13 mouse cellular contexts compared by ENCODE assay signal in genomic region chr10:44997906-44998289, GRCm38 (mm10).
DNase-seq lines count a peak whose midpoint lies in the region; ATAC-seq and TF ChIP-seq lines count a peak whose summit lies in the region.
"Had no signal": no experiment of that assay in that cellular context is flagged by ENCODE, and none has a peak within 500 bp of the region (broad histone marks: within the 10 kb centered on the region; RNA-seq: fewer than 3 reads in every experiment).

No protein-coding gene starts in this region.

- no peaks in the 10 kb centered on the region for H3K9me3 ChIP-seq in liver, embryonic 11.5 days (ENCODE audit: control insufficient read depth, low read length)
- H3K9me3 ChIP-seq in forebrain, embryonic 16.5 days (ENCODE audit: control insufficient read depth, low read length), result no peaks in the 10 kb centered on the region
- H3K9me3 ChIP-seq in limb, embryonic 14.5 days (ENCODE audit: control insufficient read depth, low read length), result no peaks in the 10 kb centered on the region
- H3K9me3 ChIP-seq in neural tube, embryonic 14.5 days (ENCODE audit: control insufficient read depth, low read length), result no peaks in the 10 kb centered on the region
- H3K9me3 ChIP-seq: G1E had no signal

- ATAC-seq in liver, embryonic 11.5 days (replicated peaks; ENCODE audit: low FRiP score), result no peak
- ATAC-seq in forebrain, embryonic 16.5 days, result no peak
- ATAC-seq in limb, embryonic 14.5 days (ENCODE audit: low FRiP score, low read depth), result peak; percentile 28; the same call in 1 of the 2 replicates
- no peak for ATAC-seq in neural tube, embryonic 14.5 days (ENCODE audit: low read depth)

- peak overlapping the region; percentile 58 for H3K4me2 ChIP-seq in liver, embryonic 11.5 days
- H3K4me2 ChIP-seq in forebrain, embryonic 16.5 days (ENCODE audit: low read length), result peak overlapping the region; percentile 49
- peak overlapping the region; percentile 47; the same call in 1 of the 2 replicates for H3K4me2 ChIP-seq in limb, embryonic 14.5 days (replicated peaks; ENCODE audit: low read depth, low read length, severe bottlenecking)
- peak overlapping the region; percentile 41 for H3K4me2 ChIP-seq in neural tube, embryonic 14.5 days (ENCODE audit: low read depth, low read length)

- no peak for TF ChIP-seq POLR2A in limb, embryonic 14.5 days (IDR thresholded peaks at IDR 0.05; ENCODE audit: borderline replicate concordance, extremely low read depth, insufficient read depth, insufficient read length)

- H3K36me3 ChIP-seq in liver, embryonic 11.5 days (ENCODE audit: control insufficient read depth, insufficient read depth, low read length), result no peaks in the 10 kb centered on the region
- no peaks in the 10 kb centered on the region for H3K36me3 ChIP-seq in forebrain, embryonic 16.5 days (ENCODE audit: control insufficient read depth, insufficient read depth)
- H3K36me3 ChIP-seq in limb, embryonic 14.5 days (ENCODE audit: control insufficient read depth, insufficient read depth, low read length), result no peaks in the 10 kb centered on the region
- no peaks in the 10 kb centered on the region for H3K36me3 ChIP-seq in neural tube, embryonic 14.5 days (ENCODE audit: control insufficient read depth, insufficient read depth, low read length)
- H3K36me3 ChIP-seq: G1E had no signal

- H3K4me1 ChIP-seq in liver, embryonic 11.5 days (replicated peaks; ENCODE audit: control insufficient read depth, insufficient read depth, low read length), result peaks cover 17% of the 10 kb centered on the region
- H3K4me1 ChIP-seq in forebrain, embryonic 16.5 days (replicated peaks; ENCODE audit: control insufficient read depth, insufficient read depth, low read length), result peaks cover 18% of the 10 kb centered on the region
- peaks cover 30% of the 10 kb centered on the region; the same call in 1 of the 2 replicates for H3K4me1 ChIP-seq in limb, embryonic 14.5 days (ENCODE audit: control insufficient read depth, insufficient read depth, low read length)
- H3K4me1 ChIP-seq in neural tube, embryonic 14.5 days (ENCODE audit: control insufficient read depth, insufficient read depth, low read length), result peaks cover 5% of the 10 kb centered on the region; the same call in 1 of the 2 replicates

- 27% methylated on average over 4 of the region's 4 CpGs for WGBS in liver, embryonic 11.5 days
- under 1% methylated on average over 4 of the region's 4 CpGs for WGBS in forebrain, embryonic 16.5 days
- WGBS in limb, embryonic 14.5 days, result 8% methylated on average over 4 of the region's 4 CpGs
- WGBS in neural tube, embryonic 14.5 days, result 1% methylated on average over 4 of the region's 4 CpGs

- H3K9ac ChIP-seq in liver, embryonic 11.5 days (ENCODE audit: low read depth, low read length), result no peak overlapping the region
- H3K9ac ChIP-seq in forebrain, embryonic 16.5 days (replicated peaks; ENCODE audit: low read depth, low read length), result no peak overlapping the region
- H3K9ac ChIP-seq in limb, embryonic 14.5 days (ENCODE audit: low read depth, low read length, severe bottlenecking), result peak overlapping the region; percentile 21; the same call in 1 of the 2 replicates
- no peak overlapping the region for H3K9ac ChIP-seq in neural tube, embryonic 14.5 days (replicated peaks; ENCODE audit: low read depth, low read length)

- no peak overlapping the region for H3K27ac ChIP-seq in liver, embryonic 11.5 days (ENCODE audit: low read depth, low read length)
- no peak overlapping the region for H3K27ac ChIP-seq in forebrain, embryonic 16.5 days (ENCODE audit: low read length)
- no peak overlapping the region for H3K27ac ChIP-seq in limb, embryonic 14.5 days (replicated peaks; ENCODE audit: low read depth, low read length)
- no peak overlapping the region for H3K27ac ChIP-seq in neural tube, embryonic 14.5 days (ENCODE audit: low read depth, low read length)
- H3K27ac ChIP-seq: macrophage had no signal

- H3K27me3 ChIP-seq in liver, embryonic 11.5 days (replicated peaks; ENCODE audit: control insufficient read depth, insufficient read depth, low read length), result no peaks in the 10 kb centered on the region
- H3K27me3 ChIP-seq in forebrain, embryonic 16.5 days (replicated peaks; ENCODE audit: control insufficient read depth, insufficient read depth, low read length), result peaks cover 7% of the 10 kb centered on the region
- no peaks in the 10 kb centered on the region for H3K27me3 ChIP-seq in limb, embryonic 14.5 days (ENCODE audit: control insufficient read depth, insufficient read depth, low read length)
- no peaks in the 10 kb centered on the region for H3K27me3 ChIP-seq in neural tube, embryonic 14.5 days (ENCODE audit: control insufficient read depth, insufficient read depth, low read length)

- no peak for DNase-seq in liver, embryonic 11.5 days (ENCODE audit: low spot score)
- DNase-seq in liver, result no peak
- no peak for DNase-seq in limb, embryonic 14.5 days (ENCODE audit: low spot score)
- no peak for DNase-seq in cerebellum, adult 11-12 months
- no peak for DNase-seq in layer of hippocampus, adult 8-10 months (ENCODE audit: low spot score in 2 of 2)
- DNase-seq in lung, postnatal 4 days, result no peak
- DNase-seq: adrenal gland, postnatal 25 days; cerebellum, postnatal 25 days; right cerebral cortex, adult 18-20 months had no signal

- H3K4me3 ChIP-seq in liver, embryonic 11.5 days (ENCODE audit: low read depth, low read length), result no peak overlapping the region
- H3K4me3 ChIP-seq in forebrain, embryonic 16.5 days (replicated peaks; ENCODE audit: low read length), result peak overlapping the region; percentile 20
- no peak overlapping the region for H3K4me3 ChIP-seq in limb, embryonic 14.5 days (replicated peaks; ENCODE audit: low read length)
- peak overlapping the region; percentile 10; the same call in 1 of the 2 replicates for H3K4me3 ChIP-seq in neural tube, embryonic 14.5 days (ENCODE audit: low read depth, low read length)

Comparison
In these comparisons a context has a peak if more than half of its experiments do, and no peak if none do; other contexts are left out.
1. H3K4me3 ChIP-seq: peak in forebrain, embryonic 16.5 days (single experiment) and neural tube, embryonic 14.5 days (single experiment); none in liver, embryonic 11.5 days (single experiment) and limb, embryonic 14.5 days (single experiment).
2. Peak in every context shown above with its lines, with median percentiles within 50 percentile points of each other: H3K4me2 ChIP-seq.